Mouse (Mus musculus): ENCODE data around the gene Adcy10. TPM values are rescaled to one million over a fixed set of nuclear protein-coding genes. Genes with fewer than 3 reads are reported as not detected.

Adcy10 gene
- polyA plus RNA-seq (2014; fragmentation: Illumina TruSeq; extraction: RNeasy Lipid Tissue Mini Kit (QIAGEN cat#74804); ENCODE audit: low read depth, low replicate concordance) = not detected

DNA sequence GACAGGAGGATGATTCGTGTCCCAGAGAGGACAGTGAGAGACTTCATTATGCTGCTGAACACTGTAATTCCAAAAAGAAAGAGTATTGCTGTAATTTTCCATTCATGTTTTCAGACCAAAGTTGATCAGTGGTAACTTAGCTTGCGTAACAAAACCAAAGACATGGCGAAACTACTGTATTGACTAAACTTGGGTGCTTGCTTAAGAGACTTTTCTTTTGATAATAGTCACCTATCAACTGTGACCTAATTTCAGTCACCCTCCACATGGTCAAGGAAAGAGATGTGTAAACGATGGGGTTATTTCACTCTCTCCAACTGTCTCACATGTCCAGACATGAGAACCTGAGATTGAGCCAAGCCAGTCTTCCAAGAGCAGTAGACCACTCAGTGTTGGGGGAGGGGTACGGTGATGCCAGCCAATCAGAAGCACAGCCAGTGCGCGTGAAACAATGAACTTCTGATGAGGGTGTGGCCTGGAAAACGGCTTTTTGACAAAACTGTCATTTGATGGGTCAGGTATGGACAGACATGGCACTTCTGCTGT is at the start of gene Adcy10:
Gene Adcy10 (plus strand): TSS at position 496 of the 546 bp plus-strand sequence.

GRCm38 (mm10) chr1:165460360-165460800 is 24.6 kb upstream of the Adcy10 start, which contains the start of the genes Dcaf6 and Mpc2:
Gene Dcaf6, minus strand, starts transcription at chr1:165460475.
Gene Mpc2, plus strand, starts transcription at chr1:165460637.

Other genes with a start within 250 kb of the Adcy10 start
- gene Tiprl, start 248.2 kb upstream of the Adcy10 start, polyA plus RNA-seq (2014; fragmentation: Illumina TruSeq; extraction: RNeasy Lipid Tissue Mini Kit (QIAGEN cat#74804); ENCODE audit: low read depth, low replicate concordance) = 112 TPM
- 2.9 TPM for gene Gpr161, start 189.4 kb upstream of the Adcy10 start, polyA plus RNA-seq (2014; fragmentation: Illumina TruSeq; extraction: RNeasy Lipid Tissue Mini Kit (QIAGEN cat#74804); ENCODE audit: low read depth, low replicate concordance)
- gene Dcaf6, start 24.7 kb upstream of the Adcy10 start, polyA plus RNA-seq (2014; fragmentation: Illumina TruSeq; extraction: RNeasy Lipid Tissue Mini Kit (QIAGEN cat#74804); ENCODE audit: low read depth, low replicate concordance) = 58.8 TPM
- 423 TPM for gene Mpc2, start 24.5 kb upstream of the Adcy10 start, polyA plus RNA-seq (2014; fragmentation: Illumina TruSeq; extraction: RNeasy Lipid Tissue Mini Kit (QIAGEN cat#74804); ENCODE audit: low read depth, low replicate concordance)
- gene Mpzl1, start 149.4 kb downstream of the Adcy10 start, polyA plus RNA-seq (2014; fragmentation: Illumina TruSeq; extraction: RNeasy Lipid Tissue Mini Kit (QIAGEN cat#74804); ENCODE audit: low read depth, low replicate concordance) = 65.1 TPM
- gene Rcsd1, start 224.6 kb downstream of the Adcy10 start, polyA plus RNA-seq (2014; fragmentation: Illumina TruSeq; extraction: RNeasy Lipid Tissue Mini Kit (QIAGEN cat#74804); ENCODE audit: low read depth, low replicate concordance) = 6.8 TPM

Data from sigmoid colon, adult 10 weeks (tissue).